Mouse (Mus musculus) neural tube, embryonic 14.5 days (tissue): ENCODE measurements around the gene Ggnbp2. TPM values are rescaled to one million over a fixed set of nuclear protein-coding genes. Genes with fewer than 3 reads are reported as not detected.

Experiments
- ATAC-seq: fragments of 200-750 bp; cut with Nextera tagmentation; 2 replicates; pipeline ENCODE4 v1.8.0; 2017; ENCODE audit warnings: low read depth, mild to moderate bottlenecking, moderate TSS enrichment, moderate library complexity
- H3K27ac ChIP-seq: fragments of 300-500 bp; sonication (generic); 2 replicates; pipeline ENCODE4 v1.5.1; 2014; ENCODE audit warnings: low read depth, mild to moderate bottlenecking, control low read depth, low read length, moderate library complexity, mixed read lengths
- H3K27me3 ChIP-seq: fragments of 300-500 bp; sonication (generic); 2 replicates; pipeline ENCODE4 v1.6.1; 2014; ENCODE audit warnings: low read length; ENCODE audit not compliant: control insufficient read depth, insufficient read depth
- H3K36me3 ChIP-seq: fragments of 300-500 bp; sonication (generic); 2 replicates; pipeline ENCODE4 v1.6.1; 2014; ENCODE audit warnings: low read length, mixed read lengths; ENCODE audit not compliant: control insufficient read depth, insufficient read depth
- H3K4me1 ChIP-seq: fragments of 300-500 bp; sonication (generic); 2 replicates; pipeline ENCODE4 v1.6.1; 2014; ENCODE audit warnings: low read length; ENCODE audit not compliant: control insufficient read depth, insufficient read depth
- H3K4me2 ChIP-seq: fragments of 300-500 bp; sonication (generic); 2 replicates; pipeline ENCODE4 v1.6.1; 2014; ENCODE audit warnings: mild to moderate bottlenecking, low read depth, low read length, control low read depth
- H3K4me3 ChIP-seq: fragments of 300-500 bp; sonication (generic); 2 replicates; pipeline ENCODE4 v1.5.1; 2014; ENCODE audit warnings: low read depth, low read length, control low read depth, mixed read lengths
- H3K9ac ChIP-seq: fragments of 300-500 bp; sonication (generic); replicated peaks from 2 replicates; pipeline ENCODE4 v1.6.1; 2014; ENCODE audit warnings: low read depth, mild to moderate bottlenecking, control low read depth, low read length, mixed read lengths
- H3K9me3 ChIP-seq: fragments of 300-500 bp; sonication (generic); 2 replicates; pipeline ENCODE4 v1.6.1; 2016; ENCODE audit warnings: low read length; ENCODE audit not compliant: control insufficient read depth
- WGBS: fragments of 180-500 bp; shearing (Covaris S2); extraction: QIAGEN DNeasy Blood & Tissue Kit; methylation state at CpG from one replicate; pipeline ENCODE4 v1.1.7; 2014; 5-methylcytosine and 5-hydroxymethylcytosine counted together
- polyA plus RNA-seq: library from polyadenylated mRNA; unstranded; fragments of >200 nt; fragmentation: Nextera tagmentation; extraction: Ambion mirVana; gene quantifications from 2 replicates; pipeline ENCODE4 v1.2.1, GENCODE M21; 2014

Gene Ggnbp2
- polyA plus RNA-seq, 1 experiment from 2014 or later = 74.7 TPM

DNA sequence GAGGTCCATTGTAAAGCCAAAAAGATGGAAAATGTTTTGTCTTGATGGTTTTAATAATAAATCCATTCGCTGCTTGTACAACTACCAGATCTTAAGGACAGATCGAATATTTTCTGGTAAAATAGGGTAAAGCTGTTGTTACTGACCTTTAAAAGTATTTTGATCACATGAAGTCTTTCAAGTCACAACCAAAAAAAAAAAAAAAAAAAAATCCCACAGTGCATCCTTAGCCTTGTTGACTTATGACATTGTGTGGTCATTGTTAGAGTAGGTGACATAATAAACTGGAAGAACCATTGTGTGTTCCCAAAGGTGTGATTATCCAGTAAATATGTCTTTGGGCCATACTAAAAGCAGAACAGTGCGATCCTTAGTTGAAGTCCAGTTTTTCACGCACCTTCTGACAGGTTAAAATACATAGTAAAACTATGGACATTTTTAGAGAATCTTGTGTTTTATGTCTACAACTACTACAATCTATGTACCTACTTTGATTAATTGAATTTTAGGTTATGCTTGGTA is 992 bp upstream of the Ggnbp2 start:
- WGBS = 71% methylated on average over 4 of the region's 4 CpGs
- H3K4me3 ChIP-seq = peak overlapping the region; percentile 90
- peak overlapping the region; percentile 92 for H3K9ac ChIP-seq
- H3K9me3 ChIP-seq = no peaks in the 10 kb centered on the region
- peak overlapping the region; percentile 99 for H3K27ac ChIP-seq
- peaks cover 17% of the 10 kb centered on the region for H3K4me1 ChIP-seq
- no peaks in the 10 kb centered on the region for H3K36me3 ChIP-seq
- ATAC-seq = no peak
- no peaks in the 10 kb centered on the region for H3K27me3 ChIP-seq
- H3K4me2 ChIP-seq = peak overlapping the region; percentile 84

GRCm38 (mm10) chr11:84871046-84871445 is 429 bp upstream of the Ggnbp2 start:
- peak overlapping the region; percentile 92 for H3K9ac ChIP-seq
- peak; percentile 55 for ATAC-seq

GRCm38 (mm10) chr11:84869537-84870232 is 932 bp downstream of the Ggnbp2 start:
- Histone ChIP-seq H3K4me1 (peaks cover 17% of the 10 kb centered on the region), H3K4me3 (peak overlapping the region; percentile 90), H3K9ac (peak overlapping the region; percentile 88), H3K9me3 (no peaks in the 10 kb centered on the region), H3K27me3 (no peaks in the 10 kb centered on the region), H3K4me2 (peak overlapping the region; percentile 91), H3K27ac (peak overlapping the region; percentile 91), H3K36me3 (no peaks in the 10 kb centered on the region)
- under 1% methylated on average over 56 of the region's 61 CpGs for WGBS
- ATAC-seq = peak; percentile 89

More at GRCm38 (mm10) chr11:84871046-84871445, 429 bp upstream of the Ggnbp2 start:
- Histone ChIP-seq H3K4me2 (peak overlapping the region; percentile 84), H3K27ac (peak overlapping the region; percentile 99), H3K4me3 (peak overlapping the region; percentile 90), H3K36me3 (no peaks in the 10 kb centered on the region), H3K4me1 (peaks cover 17% of the 10 kb centered on the region), H3K27me3 (no peaks in the 10 kb centered on the region), H3K9me3 (no peaks in the 10 kb centered on the region)
- WGBS = 3% methylated on average over 10 of the region's 10 CpGs

DNA sequence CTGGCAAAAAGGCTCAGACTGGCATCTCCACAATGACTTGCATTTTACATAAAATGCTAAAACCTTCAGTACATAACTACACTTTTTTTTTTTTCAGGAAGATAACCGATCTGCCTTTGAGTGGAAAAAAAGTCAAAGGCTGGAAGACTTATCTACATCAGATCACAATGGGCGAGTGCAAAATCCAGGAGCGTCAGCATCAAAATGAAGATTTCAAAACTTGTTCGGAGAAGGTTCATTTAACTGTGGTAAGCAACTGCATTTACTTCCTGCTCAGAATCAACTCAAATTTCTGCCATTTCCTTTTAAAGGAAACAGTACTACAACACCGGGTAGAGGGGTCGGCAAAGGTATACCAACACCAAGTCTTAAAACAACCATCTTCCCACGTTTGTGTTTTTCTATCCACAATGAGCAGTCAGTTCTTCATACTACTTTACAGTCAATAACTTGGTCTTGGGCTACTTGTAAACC is 1.8 kb downstream of the Ggnbp2 start:
- H3K27me3 ChIP-seq = no peaks in the 10 kb centered on the region
- no peaks in the 10 kb centered on the region for H3K9me3 ChIP-seq
- 20% methylated on average over 7 of the region's 7 CpGs for WGBS
- H3K27ac ChIP-seq = peak overlapping the region; percentile 91; the same call in 1 of the 2 replicates
- no peaks in the 10 kb centered on the region for H3K36me3 ChIP-seq
- H3K4me3 ChIP-seq = peak overlapping the region; percentile 90
- ATAC-seq = no peak
- H3K9ac ChIP-seq = peak overlapping the region; percentile 88
- H3K4me2 ChIP-seq = peak overlapping the region; percentile 91
- peaks cover 17% of the 10 kb centered on the region for H3K4me1 ChIP-seq

- Histone ChIP-seq H3K9me3 (no peaks in the 10 kb centered on the region), H3K4me2 (no peak overlapping the region), H3K4me3 (no peak overlapping the region), H3K4me1 (peaks cover 17% of the 10 kb centered on the region), H3K27ac (no peak overlapping the region), H3K9ac (no peak overlapping the region), H3K27me3 (no peaks in the 10 kb centered on the region), H3K36me3 (no peaks in the 10 kb centered on the region)
- ATAC-seq = no peak
- WGBS = 92% methylated on average over 2 of the region's 2 CpGs
Measured at GRCm38 (mm10) chr11:84867586-84867985, 3.0 kb downstream of the Ggnbp2 start.

- H3K27me3 ChIP-seq = no peaks in the 10 kb centered on the region
- H3K4me2 ChIP-seq = no peak overlapping the region
- peaks cover 13% of the 10 kb centered on the region for H3K4me1 ChIP-seq
- no peak for ATAC-seq
- no peaks in the 10 kb centered on the region for H3K9me3 ChIP-seq
- peaks cover 6% of the 10 kb centered on the region for H3K36me3 ChIP-seq
- 85% methylated on average over 2 of the region's 2 CpGs for WGBS
- H3K9ac ChIP-seq = no peak overlapping the region
- no peak overlapping the region for H3K27ac ChIP-seq
- H3K4me3 ChIP-seq = no peak overlapping the region
Measured at GRCm38 (mm10) chr11:84865268-84865667, 5.3 kb downstream of the Ggnbp2 start.

DNA sequence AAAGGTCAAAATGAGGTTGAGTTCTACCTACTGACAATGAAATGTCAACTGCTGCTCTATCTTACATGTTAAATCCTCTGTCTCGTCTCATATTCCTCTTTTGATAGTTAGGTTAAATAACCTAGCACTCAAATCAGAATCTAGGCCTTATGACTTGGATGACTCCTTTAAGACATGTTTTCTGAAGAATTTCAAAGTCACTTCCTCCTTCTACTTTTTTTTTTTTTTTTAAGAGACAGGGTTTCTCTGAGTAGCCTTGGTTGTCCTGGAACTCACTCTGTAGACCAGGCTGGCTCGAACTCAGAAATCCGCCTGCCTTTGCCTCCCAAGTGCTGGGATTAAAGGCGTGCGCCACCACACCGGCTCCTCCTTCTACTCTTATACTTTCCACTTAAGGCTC is 15.3 kb downstream of the Ggnbp2 start:
- peaks cover 43% of the 10 kb centered on the region for H3K36me3 ChIP-seq

GRCm38 (mm10) chr11:84847475-84848090 is 23.0 kb downstream of the Ggnbp2 start:
- Histone ChIP-seq H3K9ac (no peak overlapping the region), H3K4me2 (no peak overlapping the region), H3K9me3 (no peaks in the 10 kb centered on the region), H3K4me1 (no peaks in the 10 kb centered on the region), H3K27ac (no peak overlapping the region), H3K27me3 (no peaks in the 10 kb centered on the region), H3K36me3 (peaks cover 29% of the 10 kb centered on the region), H3K4me3 (no peak overlapping the region)
- ATAC-seq = no peak
- 79% methylated on average over 7 of the region's 7 CpGs for WGBS

More for the DNA sequence above, 15.3 kb downstream of the Ggnbp2 start:
- no peak overlapping the region for H3K27ac ChIP-seq
- WGBS = 95% methylated on average over 6 of the region's 6 CpGs
- no peaks in the 10 kb centered on the region for H3K9me3 ChIP-seq
- H3K4me1 ChIP-seq = no peaks in the 10 kb centered on the region
- H3K9ac ChIP-seq = no peak overlapping the region
- no peak overlapping the region for H3K4me2 ChIP-seq
- no peak overlapping the region for H3K4me3 ChIP-seq
- ATAC-seq = no peak
- H3K27me3 ChIP-seq = no peaks in the 10 kb centered on the region
